Mouse (Mus musculus) liver, postnatal 0 days (tissue): ENCODE data around the gene Kif23.

Source experiments
- CTCF ChIP-seq: sonication (generic); IDR thresholded peaks from 2 replicates; pipeline ENCODE4 v1.5.1; 2016; ENCODE audit warnings: antibody characterized with exemption, low read depth
- EP300 ChIP-seq: IDR thresholded peaks from 2 replicates; pipeline ENCODE4 v1.6.1; 2016; ENCODE audit warnings: antibody characterized with exemption, low read depth, mild to moderate bottlenecking

DNA sequence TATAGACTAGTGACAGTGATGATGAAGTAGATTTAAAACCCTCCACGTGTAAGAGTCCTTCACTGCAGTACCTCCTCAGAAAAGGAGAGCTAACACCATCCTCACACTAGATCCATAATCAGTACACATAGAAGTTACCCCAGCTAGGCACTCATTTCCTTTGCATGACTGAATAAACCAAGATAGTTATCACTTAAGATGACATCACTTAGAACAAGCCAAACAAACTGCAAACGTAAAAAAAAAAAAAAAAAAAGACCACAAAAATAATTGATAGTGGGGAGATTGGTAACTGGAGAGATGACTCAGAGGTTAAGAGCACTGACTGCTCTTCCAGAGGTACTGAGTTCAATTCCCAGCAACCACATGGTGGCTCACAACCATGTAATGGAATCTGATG lies 13.2 kb downstream of the Kif23 start:
- no peak for TF ChIP-seq CTCF
- no peak for TF ChIP-seq EP300
